Mouse (Mus musculus) testis, postnatal 10 days (tissue): ENCODE measurements around the gene Acat1.

Source experiments
- DNase-seq: peaks from one replicate; pipeline ENCODE4 v3.0.0; 2021; ENCODE audit warnings: low spot score

The Acat1 gene

GRCm38 (mm10) chr9:53535416-53536320 is 74.5 kb downstream of the Acat1 start:
- DNase-seq = no peak
